Mouse (Mus musculus) lung, adult 18-20 months (tissue): ENCODE results near the gene Dock9.
A peak's percentile ranks its signal among the peaks of the same experiment; 100 is the strongest.

Experiments used
- DNase-seq, 2 experiments: peaks; one replicate each; pipeline ENCODE4 v3.0.0; 2022; ENCODE audit warnings: mixed read lengths in 2 of 2

Dock9 gene

DNA sequence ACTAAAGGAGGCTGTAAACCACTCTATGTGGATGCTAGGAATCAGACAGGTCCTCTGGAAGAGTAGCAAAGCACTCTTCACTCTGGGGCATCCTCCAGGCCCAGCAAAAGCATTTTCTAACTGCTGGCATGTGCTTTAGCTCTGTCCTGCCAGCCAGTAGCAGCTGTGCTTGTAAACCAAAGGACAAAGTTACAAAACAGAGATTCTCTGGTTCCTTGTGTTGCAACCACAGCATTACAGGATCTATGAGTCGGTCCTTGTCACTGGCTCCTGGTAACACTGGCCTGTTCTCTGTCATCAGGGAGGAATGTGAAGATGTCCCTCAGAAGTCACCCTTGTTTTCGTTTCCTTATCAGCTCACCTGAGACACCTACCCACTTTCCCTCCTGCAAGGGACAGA is 297.1 kb downstream of the Dock9 start:
- DNase-seq, result no peak

- DNase-seq, result peak in 1 of 2 experiments; percentile 10
Measured at GRCm38 (mm10) chr14:121499769-121500168, 297.9 kb downstream of the Dock9 start.

GRCm38 (mm10) chr14:121497800-121498199 is 299.8 kb downstream of the Dock9 start:
- no peak for DNase-seq

DNA sequence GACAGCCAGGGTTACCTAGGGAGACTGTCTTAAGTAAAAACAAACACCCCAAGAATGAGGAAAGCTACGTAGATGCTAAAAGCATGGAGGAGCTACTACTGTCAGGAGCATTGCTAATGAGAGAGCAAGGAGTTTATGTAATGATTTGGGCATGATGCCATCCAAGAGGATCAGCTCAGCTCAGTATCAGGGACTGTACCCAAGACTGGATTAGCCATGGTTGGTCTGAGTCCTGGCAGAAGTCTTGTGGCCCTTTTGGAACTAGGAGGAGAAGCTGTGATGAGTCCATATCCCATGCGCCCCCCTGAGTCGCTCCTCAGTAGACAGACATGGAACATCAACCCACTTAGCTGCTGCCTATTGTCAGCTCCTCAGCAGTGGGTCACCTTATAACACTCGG is 301.9 kb downstream of the Dock9 start:
- DNase-seq, result no peak

- no peak for DNase-seq
Measured at GRCm38 (mm10) chr14:121495120-121495519, 302.5 kb downstream of the Dock9 start.

- DNase-seq, result no peak
Measured at GRCm38 (mm10) chr14:121494238-121494637, 303.4 kb downstream of the Dock9 start.

- no peak for DNase-seq
Measured at GRCm38 (mm10) chr14:121493712-121494111, 303.9 kb downstream of the Dock9 start.

DNA sequence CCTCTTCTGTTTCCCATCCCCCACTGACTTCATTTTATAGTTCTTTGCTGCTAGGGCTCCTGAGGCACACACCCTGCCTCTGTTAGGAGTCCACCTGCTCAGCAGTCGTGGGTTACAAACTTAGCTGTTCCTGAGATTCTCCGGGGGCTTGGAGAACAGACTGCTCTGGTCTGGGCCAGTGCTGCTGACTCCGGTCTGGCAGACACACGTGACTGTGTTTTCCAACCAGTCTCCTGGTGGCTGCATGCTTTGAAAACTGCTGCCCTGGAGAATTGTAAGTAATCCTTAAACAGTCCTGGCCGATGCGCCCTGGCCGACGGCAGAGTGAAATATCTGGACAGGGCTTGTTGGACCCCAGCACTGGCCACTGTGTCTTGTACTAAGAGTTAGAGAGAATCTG is 305.3 kb downstream of the Dock9 start:
- DNase-seq, result no peak
